Mouse (Mus musculus) heart, embryonic 11.5 days (tissue): ENCODE measurements around the gene S100a4. TPM values are rescaled to one million over a fixed set of nuclear protein-coding genes. Genes with fewer than 3 reads are reported as not detected.

Experiments used
- ATAC-seq: fragments of 200-750 bp; cut with Nextera tagmentation; replicated peaks from 2 replicates; pipeline ENCODE4 v1.8.0; 2017; ENCODE audit warnings: moderate library complexity; ENCODE audit not compliant: insufficient number of reproducible peaks, low FRiP score, low TSS enrichment
- H3K27ac ChIP-seq: fragments of 300-500 bp; sonication (generic); 2 replicates; pipeline ENCODE4 v1.5.1; 2014; ENCODE audit warnings: mild to moderate bottlenecking, low read depth, low read length
- H3K27me3 ChIP-seq: fragments of 300-500 bp; sonication (generic); 2 replicates; pipeline ENCODE4 v1.6.1; 2014; ENCODE audit warnings: mild to moderate bottlenecking, low read length, mixed read lengths; ENCODE audit not compliant: control insufficient read depth, insufficient read depth
- H3K36me3 ChIP-seq: fragments of 300-500 bp; sonication (generic); 2 replicates; pipeline ENCODE4 v1.6.1; 2014; ENCODE audit warnings: mild to moderate bottlenecking, low read length, moderate library complexity, mixed read lengths; ENCODE audit not compliant: control insufficient read depth, insufficient read depth
- H3K4me1 ChIP-seq: fragments of 300-500 bp; sonication (generic); 2 replicates; pipeline ENCODE4 v1.6.1; 2014; ENCODE audit warnings: low read length; ENCODE audit not compliant: control insufficient read depth, insufficient read depth
- H3K4me2 ChIP-seq: fragments of 300-500 bp; sonication (generic); 2 replicates; pipeline ENCODE4 v1.6.1; 2014; ENCODE audit warnings: mild to moderate bottlenecking, moderate library complexity
- H3K4me3 ChIP-seq: fragments of 300-500 bp; sonication (generic); 2 replicates; pipeline ENCODE4 v1.5.1; 2014; ENCODE audit warnings: low read depth, low read length
- H3K9ac ChIP-seq: fragments of 300-500 bp; sonication (generic); 2 replicates; pipeline ENCODE4 v1.6.1; 2014; ENCODE audit warnings: mild to moderate bottlenecking, low read depth, low read length, moderate library complexity
- H3K9me3 ChIP-seq: fragments of 300-500 bp; sonication (generic); replicated peaks from 2 replicates; pipeline ENCODE4 v1.6.1; 2016; ENCODE audit warnings: low read length; ENCODE audit not compliant: control insufficient read depth
- WGBS: fragments of 180-500 bp; shearing (Covaris S2); extraction: QIAGEN DNeasy Blood & Tissue Kit; methylation state at CpG from one replicate; pipeline ENCODE4 v1.1.7; 2014; ENCODE audit not compliant: insufficient replicate concordance; 5-methylcytosine and 5-hydroxymethylcytosine counted together
- polyA plus RNA-seq: library from polyadenylated mRNA; unstranded; fragments of >200 nt; fragmentation: Nextera tagmentation; extraction: Ambion mirVana; gene quantifications from 2 replicates; pipeline ENCODE4 v1.2.1, GENCODE M21; 2014

The S100a4 gene
- polyA plus RNA-seq, 1 experiment from 2014 or later = 3.5 TPM

- H3K4me1 ChIP-seq = 0 out of 2 replicates have a peak, but pooled peaks cover 5% of the 10 kb centered on the region
- H3K4me2 ChIP-seq = no peak overlapping the region
- no peaks in the 10 kb centered on the region for H3K9me3 ChIP-seq
- 76% methylated on average over 3 of the region's 3 CpGs for WGBS
- no peak overlapping the region for H3K9ac ChIP-seq
- H3K27me3 ChIP-seq = 0 out of 2 replicates have a peak, but pooled peaks cover 3% of the 10 kb centered on the region
- no peak for ATAC-seq
- H3K36me3 ChIP-seq = no peaks in the 10 kb centered on the region
- no peak overlapping the region for H3K4me3 ChIP-seq
- no peak overlapping the region for H3K27ac ChIP-seq
Measured at GRCm38 (mm10) chr3:90611494-90611893, 7.9 kb downstream of the S100a4 start.

- H3K27me3 ChIP-seq = 0 out of 2 replicates have a peak, but pooled peaks cover 3% of the 10 kb centered on the region
- no peak overlapping the region for H3K27ac ChIP-seq
- H3K9me3 ChIP-seq = no peaks in the 10 kb centered on the region
- 0 out of 2 replicates have a peak, but pooled peaks cover 5% of the 10 kb centered on the region for H3K4me1 ChIP-seq
- no peak overlapping the region for H3K9ac ChIP-seq
- ATAC-seq = no peak
- no peaks in the 10 kb centered on the region for H3K36me3 ChIP-seq
- H3K4me2 ChIP-seq = no peak overlapping the region
- H3K4me3 ChIP-seq = no peak overlapping the region
- 49% methylated on average over 4 of the region's 4 CpGs for WGBS
Measured at GRCm38 (mm10) chr3:90612061-90612460, 8.5 kb downstream of the S100a4 start.

- Histone ChIP-seq H3K4me2 (peak within 1 kb of the TSS; percentile 77), H3K4me1 (0 out of 2 replicates have a peak, but pooled peaks cover 5% of the 10 kb centered on the region), H3K9ac (peak within 1 kb of the TSS; percentile 12; the same call in 1 of the 2 replicates), H3K9me3 (no peaks in the 10 kb centered on the region), H3K27ac (no peak within 1 kb of the TSS), H3K27me3 (0 out of 2 replicates have a peak, but pooled peaks cover 3% of the 10 kb centered on the region), H3K4me3 (peak within 1 kb of the TSS; percentile 43), H3K36me3 (no peaks in the 10 kb centered on the region)
- 0% methylated on average over 23 of the region's 23 CpGs for WGBS
- no peak; the same call in 1 of the 2 replicates for ATAC-seq
Measured at GRCm38 (mm10) chr3:90612728-90613291, 9.2 kb downstream of the S100a4 start, which contains the start of gene S100a6. S100a6 (plus strand) TSS chr3:90612882.

GRCm38 (mm10) chr3:90613461-90614147, 10.0 kb downstream of the S100a4 start:
- H3K27ac ChIP-seq = no peak overlapping the region
- ATAC-seq = no peak
- no peaks in the 10 kb centered on the region for H3K36me3 ChIP-seq
- WGBS = 49% methylated on average over 7 of the region's 7 CpGs
- no peak overlapping the region for H3K4me3 ChIP-seq
- H3K9ac ChIP-seq = no peak overlapping the region
- 0 out of 2 replicates have a peak, but pooled peaks cover 5% of the 10 kb centered on the region for H3K4me1 ChIP-seq
- no peaks in the 10 kb centered on the region for H3K27me3 ChIP-seq
- H3K4me2 ChIP-seq = peak overlapping the region; percentile 77
- no peaks in the 10 kb centered on the region for H3K9me3 ChIP-seq

- Histone ChIP-seq H3K9me3 (no peaks in the 10 kb centered on the region), H3K27me3 (no peaks in the 10 kb centered on the region), H3K27ac (no peak overlapping the region), H3K36me3 (no peaks in the 10 kb centered on the region), H3K9ac (no peak overlapping the region), H3K4me3 (no peak overlapping the region), H3K4me2 (no peak overlapping the region), H3K4me1 (0 out of 2 replicates have a peak, but pooled peaks cover 5% of the 10 kb centered on the region)
- WGBS = 77% methylated on average over 6 of the region's 6 CpGs
- ATAC-seq = no peak
Measured at GRCm38 (mm10) chr3:90614148-90614530, 10.6 kb downstream of the S100a4 start.

- no peak overlapping the region for H3K4me2 ChIP-seq
- H3K27ac ChIP-seq = no peak overlapping the region
- H3K9me3 ChIP-seq = no peaks in the 10 kb centered on the region
- WGBS = 71% methylated on average over 11 of the region's 11 CpGs
- no peaks in the 10 kb centered on the region for H3K27me3 ChIP-seq
- H3K4me3 ChIP-seq = no peak overlapping the region
- no peak overlapping the region for H3K9ac ChIP-seq
- ATAC-seq = no peak
- no peaks in the 10 kb centered on the region for H3K36me3 ChIP-seq
- 0 out of 2 replicates have a peak, but pooled peaks cover 5% of the 10 kb centered on the region for H3K4me1 ChIP-seq
Measured at GRCm38 (mm10) chr3:90614611-90615251, 11.2 kb downstream of the S100a4 start.

GRCm38 (mm10) chr3:90615415-90615814, 11.8 kb downstream of the S100a4 start:
- 0 out of 2 replicates have a peak, but pooled peaks have one; percentile 39 for ATAC-seq
- H3K9me3 ChIP-seq = no peaks in the 10 kb centered on the region
- 9% methylated on average over 7 of the region's 7 CpGs for WGBS
- no peaks in the 10 kb centered on the region for H3K36me3 ChIP-seq
- H3K27ac ChIP-seq = no peak overlapping the region
- H3K4me1 ChIP-seq = 0 out of 2 replicates have a peak, but pooled peaks cover 5% of the 10 kb centered on the region
- H3K4me2 ChIP-seq = no peak overlapping the region
- no peak overlapping the region for H3K4me3 ChIP-seq
- no peaks in the 10 kb centered on the region for H3K27me3 ChIP-seq
- no peak overlapping the region for H3K9ac ChIP-seq

GRCm38 (mm10) chr3:90615911-90616310, 12.3 kb downstream of the S100a4 start:
- no peaks in the 10 kb centered on the region for H3K36me3 ChIP-seq
- no peak overlapping the region for H3K4me3 ChIP-seq
- H3K4me2 ChIP-seq = no peak overlapping the region
- ATAC-seq = no peak
- no peak overlapping the region for H3K27ac ChIP-seq
- WGBS = 60% methylated on average over 1 of the region's 1 CpGs
- H3K9ac ChIP-seq = no peak overlapping the region
- H3K4me1 ChIP-seq = 0 out of 2 replicates have a peak, but pooled peaks cover 5% of the 10 kb centered on the region
- H3K9me3 ChIP-seq = no peaks in the 10 kb centered on the region
- no peaks in the 10 kb centered on the region for H3K27me3 ChIP-seq
